Mouse (Mus musculus): ENCODE measurements at regions not wholly inside any gene's neighbourhood (a gene's known extent, or its start where the extent isn't known, plus 50 kb on each side); places are given as distances from the start of the nearest gene placed in this dataset.

- TF ChIP-seq MAFK (IDR thresholded peaks at IDR 0.05; ENCODE audit: insufficient read depth, low read depth, low read length): no peak
- TF ChIP-seq ZC3H11A (IDR thresholded peaks at IDR 0.05; ENCODE audit: borderline replicate concordance, low read depth, low read length): no peak
- TF ChIP-seq HCFC1 (IDR thresholded peaks at IDR 0.05; ENCODE audit: borderline replicate concordance, insufficient read depth, low read length): no peak; the same call in 1 of the 2 replicates
- TF ChIP-seq CHD2 (IDR thresholded peaks at IDR 0.05; ENCODE audit: low read depth, low read length): peak; percentile 25; the same call in 1 of the 2 replicates
Measured at GRCm38 (mm10) chr7:73616971-73617906, 75.6 kb upstream of the Chd2 start.
